Mouse (Mus musculus) heart, adult 2 months (tissue): Measurements from ENCODE around the gene Itgb5. TPM values are rescaled to one million over a fixed set of nuclear protein-coding genes. Genes with fewer than 3 reads are reported as not detected.

Experiments used
- DNase-seq, 2 experiments: peaks; one replicate each; pipeline ENCODE4 v3.0.0; 2021
- H3K27ac ChIP-seq: fragments of 200-600 bp; 2 replicates; pipeline ENCODE4 v1.8.1; 2022
- H3K27me3 ChIP-seq: fragments of 200-500 bp; 2 replicates; pipeline ENCODE4 v1.6.1; 2012; ENCODE audit warnings: mild to moderate bottlenecking, low read length, inconsistent platforms, mixed read lengths; ENCODE audit not compliant: control insufficient read depth, insufficient read depth
- H3K36me3 ChIP-seq: fragments of 200-500 bp; 2 replicates; pipeline ENCODE4 v1.6.1; 2012; ENCODE audit warnings: low read length, inconsistent platforms; ENCODE audit not compliant: control insufficient read depth, insufficient read depth
- H3K4me1 ChIP-seq: fragments of 200-500 bp; 2 replicates; pipeline ENCODE4 v1.6.1; 2011; ENCODE audit warnings: low read length; ENCODE audit not compliant: control insufficient read depth, insufficient read depth
- H3K4me3 ChIP-seq: fragments of 200-600 bp; 2 replicates; pipeline ENCODE4 v1.8.1; 2022
- H3K79me2 ChIP-seq: fragments of 200-500 bp; replicated peaks from 2 replicates; pipeline ENCODE4 v1.6.1; 2012; ENCODE audit warnings: mild to moderate bottlenecking, inconsistent platforms, low read length, moderate library complexity, mixed read lengths; ENCODE audit not compliant: control insufficient read depth, insufficient read depth
- H3K9ac ChIP-seq: fragments of 200-500 bp; 2 replicates; pipeline ENCODE4 v1.6.1; 2012; ENCODE audit warnings: low read depth, mild to moderate bottlenecking, control low read depth, inconsistent platforms, low read length, mixed read lengths
- CTCF ChIP-seq: fragments of 200-600 bp; IDR thresholded peaks from 2 replicates; pipeline ENCODE4 v1.8.1; 2022; ENCODE audit warnings: antibody characterized with exemption, mild to moderate bottlenecking, moderate library complexity
- EP300 ChIP-seq: fragments of 200-500 bp; IDR thresholded peaks from 2 replicates; pipeline ENCODE4 v1.6.1; 2011; ENCODE audit warnings: low read depth, low read length, control low read depth; ENCODE audit not compliant: insufficient read depth
- POLR2A ChIP-seq: fragments of 200-500 bp; IDR thresholded peaks from 2 replicates; pipeline ENCODE4 v1.6.1; 2011; ENCODE audit warnings: mild to moderate bottlenecking, low read depth, low read length, control low read depth; ENCODE audit not compliant: insufficient read depth
- WGBS: fragments of 180-500 bp; shearing (Covaris S2); methylation state at CpG from one replicate; pipeline ENCODE4 v1.1.7; 2018; 5-methylcytosine and 5-hydroxymethylcytosine counted together
- intact Hi-C: fragments of 180-260 bp; cut with DNase I; formaldehyde crosslinking; loops from one replicate; pipeline ENCODE4 v1.15.1; 2025
- polyA plus RNA-seq: library from polyadenylated mRNA; depleted of rRNA; stranded (reverse); fragments of >200 nt; gene quantifications from 2 replicates; pipeline ENCODE4 v1.2.3, GENCODE M21; 2012
- total RNA-seq, 2 experiments: library from RNA; stranded (reverse); gene quantifications; 2 replicates each; pipeline ENCODE4 v1.2.3; 2021

Itgb5 gene
- total and polyA plus RNA-seq, 3 experiments: 83.2 to 95.7 (median 95.3) TPM

DNA sequence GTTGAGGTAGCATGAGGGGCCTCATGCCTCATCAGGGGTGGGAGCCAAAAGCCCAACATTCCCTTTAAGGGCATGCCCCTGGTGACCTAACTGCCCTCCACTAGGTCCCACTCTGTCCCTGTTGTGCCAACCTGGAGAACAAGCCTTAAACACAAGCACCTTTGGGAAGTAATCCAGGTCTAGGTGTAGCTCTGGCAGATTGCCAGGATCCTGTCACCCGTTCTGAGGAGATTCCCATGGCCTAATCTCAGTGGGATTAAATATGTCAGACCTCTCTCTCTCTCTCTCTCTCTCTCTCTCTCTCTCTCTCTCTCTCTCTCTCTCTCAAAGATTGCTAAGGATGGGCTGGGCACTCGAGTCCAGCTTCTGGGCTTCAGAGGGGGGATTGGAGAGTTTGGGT is 102.2 kb downstream of the Itgb5 start:
- 42% methylated on average over 2 of the region's 2 CpGs for WGBS
- Histone ChIP-seq H3K79me2 (no peaks in the 10 kb centered on the region), H3K4me1 (peaks cover 27% of the 10 kb centered on the region), H3K36me3 (peaks cover 3% of the 10 kb centered on the region; the same call in 1 of the 2 replicates), H3K9ac (no peak overlapping the region), H3K27me3 (no peaks in the 10 kb centered on the region), H3K4me3 (no peak overlapping the region), H3K27ac (peak overlapping the region; percentile 6; the same call in 1 of the 2 replicates)
- intact Hi-C loops: no loop called here
- DNase-seq: no peak
- TF ChIP-seq CTCF (no peak), POLR2A (no peak), EP300 (no peak)

DNA sequence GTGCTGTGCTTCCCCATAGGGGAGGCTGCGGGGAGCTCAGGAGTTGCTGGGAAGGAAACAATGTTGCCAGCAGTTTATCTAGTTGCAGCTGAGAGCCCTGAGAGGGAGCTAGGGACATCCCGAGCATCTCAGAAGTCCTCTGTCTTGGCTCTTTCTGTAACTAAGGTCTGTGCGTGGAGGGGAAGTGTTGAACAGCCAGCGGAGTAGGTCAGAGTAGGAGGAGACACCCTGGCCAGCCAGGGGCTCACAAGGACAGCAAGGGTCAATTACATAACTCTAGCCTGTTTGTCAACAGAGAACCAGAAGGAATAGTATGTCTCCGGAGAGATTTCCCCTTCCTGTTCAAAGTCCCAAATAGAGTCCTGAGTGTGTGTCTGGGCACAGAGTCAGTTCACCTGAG is 102.7 kb downstream of the Itgb5 start:
- DNase-seq: peak in 1 of 2 experiments; percentile 55
- peak overlapping the region; percentile 45 for H3K27ac ChIP-seq
- peaks cover 31% of the 10 kb centered on the region for H3K4me1 ChIP-seq
- intact Hi-C loops: no loop called here
- no peak overlapping the region for H3K9ac ChIP-seq
- H3K36me3 ChIP-seq: peaks cover 3% of the 10 kb centered on the region; the same call in 1 of the 2 replicates
- WGBS: 15% methylated on average over 5 of the region's 5 CpGs
- no peaks in the 10 kb centered on the region for H3K79me2 ChIP-seq
- H3K4me3 ChIP-seq: no peak overlapping the region
- TF ChIP-seq CTCF (no peak), EP300 (peak; percentile 64; the same call in 1 of the 2 replicates), POLR2A (no peak)
- no peaks in the 10 kb centered on the region for H3K27me3 ChIP-seq

DNA sequence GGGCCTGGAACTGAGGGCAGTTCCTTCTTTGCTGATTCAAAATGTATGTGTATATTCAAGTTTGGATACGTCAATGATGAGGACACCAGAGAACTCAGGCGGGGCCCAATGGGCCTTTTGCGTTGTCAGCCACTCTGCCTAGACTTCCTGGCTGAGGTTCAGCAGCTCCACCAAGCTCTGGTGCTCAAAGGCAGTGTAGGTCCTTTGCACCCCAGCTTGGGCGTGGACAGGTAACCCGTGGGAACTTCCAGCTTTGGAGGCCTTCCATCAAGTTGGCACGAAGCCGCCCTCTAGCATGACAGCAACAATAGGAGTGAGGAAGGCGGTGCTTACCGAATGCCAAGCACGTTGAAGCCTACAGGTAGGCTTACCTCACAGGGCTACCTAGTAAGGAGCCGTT is 103.9 kb downstream of the Itgb5 start:
- no peak overlapping the region; the same call in 1 of the 2 replicates for H3K27ac ChIP-seq
- TF ChIP-seq POLR2A: no peak
- no peak for TF ChIP-seq CTCF
- TF ChIP-seq EP300: no peak
- no peak overlapping the region for H3K9ac ChIP-seq
- peaks cover 35% of the 10 kb centered on the region for H3K4me1 ChIP-seq
- H3K36me3 ChIP-seq: peaks cover 4% of the 10 kb centered on the region
- no peak for DNase-seq
- H3K4me3 ChIP-seq: no peak overlapping the region
- 92% methylated on average over 11 of the region's 11 CpGs for WGBS
- no peaks in the 10 kb centered on the region for H3K27me3 ChIP-seq
- no peaks in the 10 kb centered on the region for H3K79me2 ChIP-seq
- intact Hi-C loops: no loop called here

DNA sequence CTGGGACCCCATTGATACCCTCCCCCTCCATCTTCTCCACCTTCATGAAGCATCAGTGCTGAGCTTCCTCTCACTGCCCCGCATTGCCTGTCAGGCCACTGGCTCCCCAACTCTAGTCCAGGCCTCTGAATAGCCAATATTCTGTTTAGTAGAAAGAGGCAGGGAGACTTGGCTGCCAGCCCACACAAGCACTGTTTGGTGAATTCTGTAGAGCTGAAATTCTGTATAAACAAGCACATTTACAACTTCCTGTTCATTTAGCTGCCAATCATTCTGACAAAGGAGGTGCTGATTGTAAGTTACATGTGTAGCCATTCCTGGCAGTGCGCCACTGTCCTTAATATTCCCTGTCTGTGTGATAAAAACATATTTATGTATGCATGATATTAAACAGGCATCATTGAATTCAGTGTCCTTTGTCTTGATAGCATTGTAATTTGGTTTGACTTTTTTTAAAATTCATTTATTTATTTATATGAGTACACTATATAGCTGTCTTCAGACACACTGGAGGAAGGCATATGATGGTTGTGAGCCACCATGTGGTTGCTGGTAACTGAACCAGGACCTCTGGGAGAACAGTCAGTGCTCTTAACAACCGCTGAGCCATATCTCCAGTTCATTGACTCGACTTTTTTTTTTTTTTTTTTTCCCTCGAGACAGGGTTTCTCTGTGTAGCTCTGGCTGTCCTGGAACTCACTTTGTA is 105.4 kb downstream of the Itgb5 start:
- 30% methylated on average over 5 of the region's 5 CpGs for WGBS
- no peaks in the 10 kb centered on the region for H3K27me3 ChIP-seq
- intact Hi-C loops: no loop called here
- H3K36me3 ChIP-seq: peaks cover 1% of the 10 kb centered on the region; the same call in 1 of the 2 replicates
- peak in 1 of 2 experiments; percentile 54 for DNase-seq
- H3K27ac ChIP-seq: 0 out of 2 replicates have a peak overlapping the region, but pooled peaks have one; percentile 17
- no peak overlapping the region for H3K4me3 ChIP-seq
- peaks cover 40% of the 10 kb centered on the region for H3K4me1 ChIP-seq
- H3K79me2 ChIP-seq: no peaks in the 10 kb centered on the region
- TF ChIP-seq EP300 (no peak), CTCF (no peak), POLR2A (no peak)
- no peak overlapping the region for H3K9ac ChIP-seq

DNA sequence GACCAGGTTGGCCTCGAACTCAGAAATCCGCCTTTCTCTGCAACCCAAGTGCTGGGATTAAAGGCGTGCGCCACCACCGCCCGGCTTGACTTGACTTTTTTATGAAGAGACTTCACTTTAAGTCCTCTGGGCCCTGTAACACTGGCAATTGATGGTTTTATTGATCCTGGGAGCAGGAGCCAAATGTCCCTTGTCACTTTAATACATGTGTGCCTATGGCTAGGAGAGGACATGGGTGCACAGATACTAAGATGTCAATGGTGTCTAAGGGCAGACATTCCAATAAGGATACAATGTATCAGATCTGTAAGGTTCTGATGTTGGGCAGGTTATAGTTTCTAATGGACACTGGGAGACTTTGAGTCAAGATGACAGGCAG is 105.9 kb downstream of the Itgb5 start:
- intact Hi-C loops: no loop called here
- Histone ChIP-seq H3K79me2 (no peaks in the 10 kb centered on the region), H3K27ac (no peak overlapping the region), H3K27me3 (no peaks in the 10 kb centered on the region), H3K9ac (no peak overlapping the region), H3K36me3 (peaks cover 1% of the 10 kb centered on the region; the same call in 1 of the 2 replicates), H3K4me1 (peaks cover 44% of the 10 kb centered on the region), H3K4me3 (no peak overlapping the region)
- 95% methylated on average over 6 of the region's 6 CpGs for WGBS
- no peak for DNase-seq
- TF ChIP-seq CTCF (no peak), EP300 (no peak), POLR2A (no peak)

DNA sequence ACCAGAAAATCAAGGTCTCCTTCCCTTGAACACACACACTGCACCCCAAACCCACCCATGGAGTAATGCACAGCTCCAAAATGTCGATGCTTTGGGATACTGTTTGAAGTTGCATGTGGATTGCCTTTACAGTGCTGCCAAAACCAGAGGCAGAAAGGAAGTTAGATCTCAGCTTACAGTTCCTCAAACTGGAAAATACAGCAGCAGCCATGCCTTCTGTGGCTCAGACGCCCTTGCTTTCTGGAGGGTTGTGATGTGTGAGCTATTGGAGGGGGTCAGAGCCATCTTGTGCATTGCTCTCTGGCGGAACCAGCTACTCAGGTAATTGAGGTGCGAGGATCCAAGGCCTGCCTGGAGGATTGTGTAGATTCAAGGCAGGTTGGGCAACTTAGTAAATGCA is 107.4 kb downstream of the Itgb5 start:
- Histone ChIP-seq H3K27ac (peak overlapping the region; percentile 78), H3K9ac (no peak overlapping the region), H3K79me2 (no peaks in the 10 kb centered on the region), H3K27me3 (no peaks in the 10 kb centered on the region), H3K4me3 (no peak overlapping the region), H3K4me1 (peaks cover 55% of the 10 kb centered on the region), H3K36me3 (peaks cover 4% of the 10 kb centered on the region; the same call in 1 of the 2 replicates)
- intact Hi-C loops: no loop called here
- WGBS: 79% methylated on average over 4 of the region's 4 CpGs
- no peak for DNase-seq
- TF ChIP-seq CTCF (no peak), EP300 (no peak), POLR2A (no peak)
